Comparison of ENCODE assay signal across 8 mouse cellular contexts in genomic region chr9:45041131-45041838, GRCm38 (mm10). TPM values are rescaled to one million over a fixed set of nuclear protein-coding genes. Genes with fewer than 3 reads are reported as not detected.
DNase-seq lines count a peak whose midpoint lies in the region; ATAC-seq and TF ChIP-seq lines count a peak whose summit lies in the region.

No protein-coding gene starts in this region.

- no peak for TF ChIP-seq CTCF in forebrain, postnatal 0 days (IDR thresholded peaks at IDR 0.05; ENCODE audit: low read depth)
- TF ChIP-seq CTCF in ES-Bruce4 (IDR thresholded peaks at IDR 0.05; ENCODE audit: low read depth, low read length): no peak
- TF ChIP-seq CTCF in liver, adult 2 months (IDR thresholded peaks at IDR 0.05; ENCODE audit: low read depth, low read length): no peak
- TF ChIP-seq CTCF in stomach, postnatal 0 days (IDR thresholded peaks at IDR 0.05; ENCODE audit: low read depth): no peak
- no peak for TF ChIP-seq CTCF in left cerebral cortex, adult 2 months (IDR thresholded peaks at IDR 0.05)

- no peaks in the 10 kb centered on the region for H3K9me3 ChIP-seq in forebrain, embryonic 16.5 days (ENCODE audit: control insufficient read depth, low read length)
- no peaks in the 10 kb centered on the region for H3K9me3 ChIP-seq in forebrain, postnatal 0 days (ENCODE audit: low read length)
- no peaks in the 10 kb centered on the region for H3K9me3 ChIP-seq in ES-Bruce4 (replicated peaks; ENCODE audit: control insufficient read depth, insufficient read depth, low read length, poor library complexity, severe bottlenecking)
- no peaks in the 10 kb centered on the region for H3K9me3 ChIP-seq in hindbrain, embryonic 13.5 days
- no peaks in the 10 kb centered on the region for H3K9me3 ChIP-seq in stomach, postnatal 0 days (ENCODE audit: control insufficient read depth, low read length)

- H3K9ac ChIP-seq in forebrain, embryonic 16.5 days (replicated peaks; ENCODE audit: low read depth, low read length): no peak overlapping the region
- no peak overlapping the region for H3K9ac ChIP-seq in forebrain, postnatal 0 days
- H3K9ac ChIP-seq in ES-Bruce4 (ENCODE audit: low read depth, poor library complexity, severe bottlenecking): peak overlapping the region; percentile 72
- H3K9ac ChIP-seq in hindbrain, embryonic 13.5 days: no peak overlapping the region
- H3K9ac ChIP-seq in liver, adult 2 months (ENCODE audit: low read depth, low read length): peak overlapping the region; percentile 59
- H3K9ac ChIP-seq in stomach, postnatal 0 days (ENCODE audit: low read length): no peak overlapping the region

- no peak for TF ChIP-seq POLR2A in ES-Bruce4 (IDR thresholded peaks at IDR 0.05; ENCODE audit: insufficient read depth, low read length)
- TF ChIP-seq POLR2A in liver, adult 2 months (IDR thresholded peaks at IDR 0.05; ENCODE audit: extremely low read depth, insufficient read depth, low read length): no peak

- 26% methylated on average over 17 of the region's 17 CpGs for WGBS in forebrain, embryonic 16.5 days
- WGBS in forebrain, postnatal 0 days: 34% methylated on average over 17 of the region's 17 CpGs
- WGBS in hindbrain, embryonic 13.5 days: 26% methylated on average over 17 of the region's 17 CpGs
- WGBS in liver, adult 2 months: 5% methylated on average over 17 of the region's 17 CpGs
- 26% methylated on average over 17 of the region's 17 CpGs for WGBS in stomach, postnatal 0 days

- no peak for ATAC-seq in forebrain, embryonic 16.5 days
- ATAC-seq in forebrain, postnatal 0 days: no peak
- ATAC-seq in hindbrain, embryonic 13.5 days (ENCODE audit: low FRiP score): no peak
- ATAC-seq in stomach, postnatal 0 days (ENCODE audit: low FRiP score, low TSS enrichment): peak; percentile 57

- H3K27me3 ChIP-seq in forebrain, embryonic 16.5 days (replicated peaks; ENCODE audit: control insufficient read depth, insufficient read depth, low read length): peaks cover 45% of the 10 kb centered on the region
- peaks cover 50% of the 10 kb centered on the region for H3K27me3 ChIP-seq in forebrain, postnatal 0 days (ENCODE audit: insufficient read depth, low read length)
- no peaks in the 10 kb centered on the region for H3K27me3 ChIP-seq in ES-Bruce4 (ENCODE audit: control insufficient read depth, insufficient read depth, low read length, poor library complexity, severe bottlenecking)
- peaks cover 76% of the 10 kb centered on the region for H3K27me3 ChIP-seq in hindbrain, embryonic 13.5 days
- H3K27me3 ChIP-seq in liver, adult 2 months (ENCODE audit: control insufficient read depth, insufficient read depth, low read length): no peaks in the 10 kb centered on the region
- no peaks in the 10 kb centered on the region for H3K27me3 ChIP-seq in stomach, postnatal 0 days (ENCODE audit: control insufficient read depth, insufficient read depth, low read length)

- H3K4me3 ChIP-seq in forebrain, embryonic 16.5 days (replicated peaks; ENCODE audit: low read length): no peak overlapping the region
- no peak overlapping the region; the same call in 1 of the 2 replicates for H3K4me3 ChIP-seq in forebrain, postnatal 0 days (ENCODE audit: low read depth, low read length)
- no peak overlapping the region for H3K4me3 ChIP-seq in ES-Bruce4 (ENCODE audit: low read depth, low read length)
- no peak overlapping the region for H3K4me3 ChIP-seq in hindbrain, embryonic 13.5 days
- peak overlapping the region; percentile 58 for H3K4me3 ChIP-seq in liver, adult 2 months (ENCODE audit: insufficient read depth, low read depth, low read length)
- no peak overlapping the region for H3K4me3 ChIP-seq in stomach, postnatal 0 days (ENCODE audit: low read depth, low read length)
- no peak overlapping the region for H3K4me3 ChIP-seq in left cerebral cortex, adult 2 months

- H3K79me2 ChIP-seq in liver, adult 2 months (ENCODE audit: control insufficient read depth, insufficient read depth, low read length): no peaks in the 10 kb centered on the region; the same call in 1 of the 2 replicates

- no peak for TF ChIP-seq EP300 in ES-Bruce4 (IDR thresholded peaks at IDR 0.05; ENCODE audit: insufficient read depth, low read depth, low read length)
- no peak for TF ChIP-seq EP300 in stomach, postnatal 0 days (optimal IDR thresholded peaks at IDR 0.05)

- no peaks in the 10 kb centered on the region for H3K4me1 ChIP-seq in forebrain, embryonic 16.5 days (replicated peaks; ENCODE audit: control insufficient read depth, insufficient read depth, low read length)
- no peaks in the 10 kb centered on the region for H3K4me1 ChIP-seq in forebrain, postnatal 0 days (ENCODE audit: insufficient read depth)
- no peaks in the 10 kb centered on the region for H3K4me1 ChIP-seq in ES-Bruce4 (ENCODE audit: control insufficient read depth, insufficient read depth, low read length)
- peaks cover 17% of the 10 kb centered on the region for H3K4me1 ChIP-seq in hindbrain, embryonic 13.5 days (replicated peaks)
- peaks cover 6% of the 10 kb centered on the region; the same call in 1 of the 2 replicates for H3K4me1 ChIP-seq in liver, adult 2 months (ENCODE audit: control insufficient read depth, insufficient read depth, low read length)
- H3K4me1 ChIP-seq in stomach, postnatal 0 days (replicated peaks; ENCODE audit: control insufficient read depth, insufficient read depth): no peaks in the 10 kb centered on the region

- intact Hi-C loops in left cerebral cortex, adult 2 months (cut with DNase I): no loop called here

- H3K36me3 ChIP-seq in forebrain, embryonic 16.5 days (ENCODE audit: control insufficient read depth, insufficient read depth): no peaks in the 10 kb centered on the region
- H3K36me3 ChIP-seq in forebrain, postnatal 0 days (ENCODE audit: insufficient read depth): no peaks in the 10 kb centered on the region
- H3K36me3 ChIP-seq in ES-Bruce4 (ENCODE audit: control insufficient read depth, insufficient read depth, low read length, poor library complexity, severe bottlenecking): peaks cover 6% of the 10 kb centered on the region; the same call in 1 of the 2 replicates
- no peaks in the 10 kb centered on the region for H3K36me3 ChIP-seq in hindbrain, embryonic 13.5 days
- H3K36me3 ChIP-seq in liver, adult 2 months (ENCODE audit: control insufficient read depth, insufficient read depth, low read length): peaks cover 10% of the 10 kb centered on the region; the same call in 1 of the 2 replicates
- no peaks in the 10 kb centered on the region for H3K36me3 ChIP-seq in stomach, postnatal 0 days (ENCODE audit: control insufficient read depth, insufficient read depth, low read length)

- no peak overlapping the region for H3K27ac ChIP-seq in forebrain, embryonic 16.5 days (ENCODE audit: low read length)
- H3K27ac ChIP-seq in forebrain, postnatal 0 days (ENCODE audit: low read depth, low read length): no peak overlapping the region
- peak overlapping the region; percentile 85 for H3K27ac ChIP-seq in ES-Bruce4 (ENCODE audit: insufficient read depth, low read length)
- H3K27ac ChIP-seq in hindbrain, embryonic 13.5 days: no peak overlapping the region
- peak overlapping the region; percentile 100 for H3K27ac ChIP-seq in liver, adult 2 months (replicated peaks; ENCODE audit: insufficient read depth, low read depth, low read length)
- H3K27ac ChIP-seq in stomach, postnatal 0 days (replicated peaks): peak overlapping the region; percentile 90
- no peak overlapping the region for H3K27ac ChIP-seq in left cerebral cortex, adult 2 months

- peak overlapping the region; percentile 6; the same call in 1 of the 2 replicates for H3K4me2 ChIP-seq in forebrain, embryonic 16.5 days (ENCODE audit: low read length)
- H3K4me2 ChIP-seq in forebrain, postnatal 0 days (ENCODE audit: low read depth): no peak overlapping the region
- H3K4me2 ChIP-seq in hindbrain, embryonic 13.5 days: peak overlapping the region; percentile 21; the same call in 1 of the 2 replicates
- peak overlapping the region; percentile 42 for H3K4me2 ChIP-seq in stomach, postnatal 0 days (replicated peaks; ENCODE audit: low read depth)

- DNase-seq in forebrain, postnatal 0 days: no peak
- DNase-seq in liver, adult 2 months (ENCODE audit: extremely low read depth, low read depth, low spot score): peak; percentile 90
- DNase-seq in stomach, postnatal 0 days (ENCODE audit: low spot score): peak; percentile 81
- DNase-seq in left cerebral cortex, adult 11 months (ENCODE audit: low spot score): no peak
- no peak for DNase-seq in left cerebral cortex, adult 2 months (ENCODE audit: extremely low spot score in 1 of 2, low spot score in 2 of 2)

RNA-seq across cellular contexts. Expression of gene Mpzl2, which starts 1.7 kb away (rescaled TPM):
- 0.38 and 0.96 TPM in 2 replicates for polyA plus RNA-seq in forebrain, embryonic 16.5 days (2015; fragmentation: Nextera tagmentation; extraction: Ambion mirVana)
- 2.2 and 4.6 TPM in 2 replicates for total RNA-seq in forebrain, postnatal 0 days (2014; rRNA removed)
- polyA plus RNA-seq in forebrain, postnatal 0 days (2015; fragmentation: Nextera tagmentation; extraction: Ambion mirVana): 2.0 and 2.3 TPM in 2 replicates
- 58.9 and 64.3 TPM in 2 replicates for polyA plus RNA-seq in ES-Bruce4 (2011; ENCODE audit: insufficient read depth, insufficient read length, low read depth, missing spikeins)
- 0.35 and 0.45 TPM in 2 replicates for polyA plus RNA-seq in hindbrain, embryonic 13.5 days (2015; fragmentation: Nextera tagmentation; extraction: Ambion mirVana)
- total RNA-seq in liver, adult 2 months (2014; rRNA removed): 24.2 and 29.9 TPM in 2 replicates
- 20.5 and 34.0 TPM in 2 replicates for polyA plus RNA-seq in liver, adult 2 months (2012; rRNA removed)
- polyA plus RNA-seq in stomach, postnatal 0 days (2015; fragmentation: Nextera tagmentation; extraction: Ambion mirVana): 38.1 and 45.4 TPM in 2 replicates
- total RNA-seq in left cerebral cortex, adult 2 months (2021): 1 to 10 TPM; 1.2 to 1.9 TPM

RNA-seq across cellular contexts. Expression of gene Mpzl3, which starts 13.7 kb away (rescaled TPM):
- 1.0 and 1.2 TPM in 2 replicates for polyA plus RNA-seq in forebrain, embryonic 16.5 days (2015; fragmentation: Nextera tagmentation; extraction: Ambion mirVana)
- total RNA-seq in forebrain, postnatal 0 days (2014; rRNA removed): 1.8 and 3.7 TPM in 2 replicates
- 0.62 and 1.1 TPM in 2 replicates for polyA plus RNA-seq in forebrain, postnatal 0 days (2015; fragmentation: Nextera tagmentation; extraction: Ambion mirVana)
- 6.7 and 7.3 TPM in 2 replicates for polyA plus RNA-seq in ES-Bruce4 (2011; ENCODE audit: insufficient read depth, insufficient read length, low read depth, missing spikeins)
- 1.2 and 1.9 TPM in 2 replicates for polyA plus RNA-seq in hindbrain, embryonic 13.5 days (2015; fragmentation: Nextera tagmentation; extraction: Ambion mirVana)
- 6.8 and 8.5 TPM in 2 replicates for total RNA-seq in liver, adult 2 months (2014; rRNA removed)
- 3.0 and 3.4 TPM in 2 replicates for polyA plus RNA-seq in liver, adult 2 months (2012; rRNA removed)
- polyA plus RNA-seq in stomach, postnatal 0 days (2015; fragmentation: Nextera tagmentation; extraction: Ambion mirVana): 30.8 and 31.6 TPM in 2 replicates
- total RNA-seq in left cerebral cortex, adult 2 months (2021): 1 to 10 TPM; 3.9 to 5.0 TPM

RNA-seq across cellular contexts. Expression of gene Cd3e, which starts 31.9 kb away (rescaled TPM):
- not detected in 2 replicates for polyA plus RNA-seq in forebrain, embryonic 16.5 days (2015; fragmentation: Nextera tagmentation; extraction: Ambion mirVana)
- not detected in 2 replicates for total RNA-seq in forebrain, postnatal 0 days (2014; rRNA removed)
- polyA plus RNA-seq in forebrain, postnatal 0 days (2015; fragmentation: Nextera tagmentation; extraction: Ambion mirVana): 0.19 TPM in 1 of 2 replicates, not detected in the other
- not detected in 2 replicates for polyA plus RNA-seq in ES-Bruce4 (2011; ENCODE audit: insufficient read depth, insufficient read length, low read depth, missing spikeins)
- polyA plus RNA-seq in hindbrain, embryonic 13.5 days (2015; fragmentation: Nextera tagmentation; extraction: Ambion mirVana): not detected in 2 replicates
- 0.09 and 0.60 TPM in 2 replicates for total RNA-seq in liver, adult 2 months (2014; rRNA removed)
- polyA plus RNA-seq in liver, adult 2 months (2012; rRNA removed): 0.68 and 0.82 TPM in 2 replicates
- 0.18 TPM in 1 of 2 replicates, not detected in the other for polyA plus RNA-seq in stomach, postnatal 0 days (2015; fragmentation: Nextera tagmentation; extraction: Ambion mirVana)
- not detected for total RNA-seq in left cerebral cortex, adult 2 months (2021)

RNA-seq across cellular contexts. Expression of gene Jaml, which starts 37.7 kb away (rescaled TPM):
- 0.34 and 0.61 TPM in 2 replicates for polyA plus RNA-seq in forebrain, embryonic 16.5 days (2015; fragmentation: Nextera tagmentation; extraction: Ambion mirVana)
- total RNA-seq in forebrain, postnatal 0 days (2014; rRNA removed): 0.23 TPM in 1 of 2 replicates, not detected in the other
- polyA plus RNA-seq in forebrain, postnatal 0 days (2015; fragmentation: Nextera tagmentation; extraction: Ambion mirVana): 0.16 and 0.19 TPM in 2 replicates
- polyA plus RNA-seq in ES-Bruce4 (2011; ENCODE audit: insufficient read depth, insufficient read length, low read depth, missing spikeins): not detected in 2 replicates
- 0.12 and 0.26 TPM in 2 replicates for polyA plus RNA-seq in hindbrain, embryonic 13.5 days (2015; fragmentation: Nextera tagmentation; extraction: Ambion mirVana)
- 1.3 and 1.8 TPM in 2 replicates for total RNA-seq in liver, adult 2 months (2014; rRNA removed)
- 0.05 and 0.11 TPM in 2 replicates for polyA plus RNA-seq in liver, adult 2 months (2012; rRNA removed)
- polyA plus RNA-seq in stomach, postnatal 0 days (2015; fragmentation: Nextera tagmentation; extraction: Ambion mirVana): 3.4 and 3.5 TPM in 2 replicates
- total RNA-seq in left cerebral cortex, adult 2 months (2021): under 1 TPM; 0.41 to 0.98 TPM

RNA-seq across cellular contexts. Expression of gene Cd3d, which starts 59.7 kb away (rescaled TPM):
- not detected in 2 replicates for polyA plus RNA-seq in forebrain, embryonic 16.5 days (2015; fragmentation: Nextera tagmentation; extraction: Ambion mirVana)
- not detected in 2 replicates for total RNA-seq in forebrain, postnatal 0 days (2014; rRNA removed)
- polyA plus RNA-seq in forebrain, postnatal 0 days (2015; fragmentation: Nextera tagmentation; extraction: Ambion mirVana): not detected in 2 replicates
- polyA plus RNA-seq in ES-Bruce4 (2011; ENCODE audit: insufficient read depth, insufficient read length, low read depth, missing spikeins): not detected in 2 replicates
- polyA plus RNA-seq in hindbrain, embryonic 13.5 days (2015; fragmentation: Nextera tagmentation; extraction: Ambion mirVana): not detected in 2 replicates
- 0.09 and 0.20 TPM in 2 replicates for total RNA-seq in liver, adult 2 months (2014; rRNA removed)
- 0.37 and 0.73 TPM in 2 replicates for polyA plus RNA-seq in liver, adult 2 months (2012; rRNA removed)
- polyA plus RNA-seq in stomach, postnatal 0 days (2015; fragmentation: Nextera tagmentation; extraction: Ambion mirVana): 0.15 TPM in 1 of 2 replicates, not detected in the other
- total RNA-seq in left cerebral cortex, adult 2 months (2021): not detected

Comparison
In these comparisons a context has a peak if more than half of its experiments do, and no peak if none do; other contexts are left out.
1. H3K27ac ChIP-seq: peak in ES-Bruce4 (single experiment), liver, adult 2 months (single experiment) and stomach, postnatal 0 days (single experiment); none in forebrain, embryonic 16.5 days (single experiment), forebrain, postnatal 0 days (single experiment), hindbrain, embryonic 13.5 days (single experiment) and left cerebral cortex, adult 2 months (single experiment).
2. H3K9ac ChIP-seq: peak in ES-Bruce4 (single experiment) and liver, adult 2 months (single experiment); none in forebrain, embryonic 16.5 days (single experiment), forebrain, postnatal 0 days (single experiment), hindbrain, embryonic 13.5 days (single experiment) and stomach, postnatal 0 days (single experiment).
3. DNase-seq: peak in liver, adult 2 months (single experiment) and stomach, postnatal 0 days (single experiment); none in forebrain, postnatal 0 days (single experiment), left cerebral cortex, adult 11 months (single experiment) and left cerebral cortex, adult 2 months (0 of 2).